Mouse (Mus musculus) inflammation-experienced regulatory T-cells, adult 16 weeks (primary cell): Measurements from ENCODE around the gene Olfr1055. TPM values are rescaled to one million over a fixed set of nuclear protein-coding genes. Genes with fewer than 3 reads are reported as not detected.

Experiments used
- polyA plus RNA-seq: library from polyadenylated mRNA; unstranded; fragments of 100-300 nt; shearing (Covaris generic); gene quantifications from one replicate; pipeline ENCODE4 v1.2.1, GENCODE M21; 2017

Olfr1055 gene
- not detected for polyA plus RNA-seq

GRCm38 (mm10) chr2:86350184-86350583 is at the start of gene Olfr1055:
Gene Olfr1055 (minus strand): TSS chr2:86350284.

GRCm38 (mm10) chr2:86388461-86388860 is 38.4 kb upstream of the Olfr1055 start, which contains the start of gene Olfr1058:
Gene Olfr1058 (minus strand): TSS chr2:86388561.

DNA sequence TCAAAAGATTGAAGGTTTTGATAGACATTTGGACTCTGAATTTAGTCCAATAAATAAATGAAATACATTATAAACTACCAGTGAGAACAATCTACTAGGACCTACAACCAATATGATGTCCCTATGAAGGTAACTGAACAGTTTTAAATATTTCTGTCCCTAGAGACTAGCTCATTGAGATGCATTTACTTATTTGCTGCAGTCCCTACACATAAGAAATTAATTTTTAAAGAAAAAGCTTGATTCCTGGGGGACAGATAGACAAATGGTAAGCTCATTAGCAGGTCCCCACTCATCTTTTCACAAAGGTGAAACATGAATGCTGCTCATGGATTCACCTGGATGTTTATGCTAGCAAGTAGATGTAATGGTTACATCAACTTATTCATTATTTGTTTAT is 28.2 kb upstream of the Olfr1055 start, which contains the start of gene Olfr1057:
Gene Olfr1057, minus strand, starts transcription at position 101 of the 400 bp plus-strand sequence.

GRCm38 (mm10) chr2:86362369-86362768 is 12.3 kb upstream of the Olfr1055 start, which contains the start of gene Olfr1056:
Gene Olfr1056 (minus strand): TSS chr2:86362469.

GRCm38 (mm10) chr2:86335333-86335732 is 14.8 kb downstream of the Olfr1055 start, which contains the start of gene Olfr1054:
Gene Olfr1054 (minus strand): TSS chr2:86335433.

GRCm38 (mm10) chr2:86315184-86315583 is 34.9 kb downstream of the Olfr1055 start, which contains the start of gene Olfr1053:
Gene Olfr1053 (minus strand): TSS chr2:86315284.

Other genes with a start within 250 kb of the Olfr1055 start
- not detected for gene Olfr1039, start 214.4 kb downstream of the Olfr1055 start, polyA plus RNA-seq
- gene Olfr1040, start 203.6 kb downstream of the Olfr1055 start, polyA plus RNA-seq, result not detected
- gene Olfr1042, start 188.4 kb downstream of the Olfr1055 start, polyA plus RNA-seq, result not detected
- not detected for gene Olfr1043, start 182.8 kb downstream of the Olfr1055 start, polyA plus RNA-seq
- not detected for gene Olfr1044, start 172.5 kb downstream of the Olfr1055 start, polyA plus RNA-seq
- not detected for gene Olfr52, start 164.6 kb downstream of the Olfr1055 start, polyA plus RNA-seq
- gene Olfr1045, start 147.3 kb downstream of the Olfr1055 start, polyA plus RNA-seq, result not detected
- gene Olfr1046, start 131.0 kb downstream of the Olfr1055 start, polyA plus RNA-seq, result not detected
- gene Olfr1047, start 118.9 kb downstream of the Olfr1055 start, polyA plus RNA-seq, result not detected
- gene Olfr1048, start 110.0 kb downstream of the Olfr1055 start, polyA plus RNA-seq, result not detected
- gene Olfr1049, start 92.0 kb downstream of the Olfr1055 start, polyA plus RNA-seq, result not detected
- not detected for gene Olfr1051, start 71.2 kb downstream of the Olfr1055 start, polyA plus RNA-seq
- not detected for gene Olfr1052, start 57.8 kb downstream of the Olfr1055 start, polyA plus RNA-seq
- not detected for gene Olfr1053, start 35.0 kb downstream of the Olfr1055 start, polyA plus RNA-seq
- gene Olfr1054, start 14.9 kb downstream of the Olfr1055 start, polyA plus RNA-seq, result not detected
- not detected for gene Olfr1056, start 12.2 kb upstream of the Olfr1055 start, polyA plus RNA-seq
- not detected for gene Olfr1057, start 28.1 kb upstream of the Olfr1055 start, polyA plus RNA-seq
- not detected for gene Olfr1058, start 38.3 kb upstream of the Olfr1055 start, polyA plus RNA-seq
- not detected for gene Olfr1061, start 63.8 kb upstream of the Olfr1055 start, polyA plus RNA-seq
- not detected for gene Olfr1062, start 76.5 kb upstream of the Olfr1055 start, polyA plus RNA-seq
- not detected for gene Olfr1065, start 100.3 kb upstream of the Olfr1055 start, polyA plus RNA-seq
- not detected for gene Olfr1066, start 106.0 kb upstream of the Olfr1055 start, polyA plus RNA-seq
- not detected for gene Olfr228, start 137.1 kb upstream of the Olfr1055 start, polyA plus RNA-seq
- not detected for gene Olfr1076, start 158.2 kb upstream of the Olfr1055 start, polyA plus RNA-seq
- not detected for gene Olfr1079, start 192.2 kb upstream of the Olfr1055 start, polyA plus RNA-seq
- gene Olfr1080, start 208.0 kb upstream of the Olfr1055 start, polyA plus RNA-seq, result not detected
- not detected for gene Olfr1082, start 248.7 kb upstream of the Olfr1055 start, polyA plus RNA-seq